Mouse (Mus musculus): Measurements from ENCODE around the gene Myo18a.

The Myo18a gene

GRCm38 (mm10) chr11:77896011-77896410 lies 133.0 kb downstream of the Myo18a start:
- DNase-seq (ENCODE audit: extremely low spot score, low read depth, low spot score), result no peak

GRCm38 (mm10) chr11:77896480-77896819 lies 133.4 kb downstream of the Myo18a start:
- DNase-seq (ENCODE audit: extremely low spot score, low read depth, low spot score), result no peak

DNA sequence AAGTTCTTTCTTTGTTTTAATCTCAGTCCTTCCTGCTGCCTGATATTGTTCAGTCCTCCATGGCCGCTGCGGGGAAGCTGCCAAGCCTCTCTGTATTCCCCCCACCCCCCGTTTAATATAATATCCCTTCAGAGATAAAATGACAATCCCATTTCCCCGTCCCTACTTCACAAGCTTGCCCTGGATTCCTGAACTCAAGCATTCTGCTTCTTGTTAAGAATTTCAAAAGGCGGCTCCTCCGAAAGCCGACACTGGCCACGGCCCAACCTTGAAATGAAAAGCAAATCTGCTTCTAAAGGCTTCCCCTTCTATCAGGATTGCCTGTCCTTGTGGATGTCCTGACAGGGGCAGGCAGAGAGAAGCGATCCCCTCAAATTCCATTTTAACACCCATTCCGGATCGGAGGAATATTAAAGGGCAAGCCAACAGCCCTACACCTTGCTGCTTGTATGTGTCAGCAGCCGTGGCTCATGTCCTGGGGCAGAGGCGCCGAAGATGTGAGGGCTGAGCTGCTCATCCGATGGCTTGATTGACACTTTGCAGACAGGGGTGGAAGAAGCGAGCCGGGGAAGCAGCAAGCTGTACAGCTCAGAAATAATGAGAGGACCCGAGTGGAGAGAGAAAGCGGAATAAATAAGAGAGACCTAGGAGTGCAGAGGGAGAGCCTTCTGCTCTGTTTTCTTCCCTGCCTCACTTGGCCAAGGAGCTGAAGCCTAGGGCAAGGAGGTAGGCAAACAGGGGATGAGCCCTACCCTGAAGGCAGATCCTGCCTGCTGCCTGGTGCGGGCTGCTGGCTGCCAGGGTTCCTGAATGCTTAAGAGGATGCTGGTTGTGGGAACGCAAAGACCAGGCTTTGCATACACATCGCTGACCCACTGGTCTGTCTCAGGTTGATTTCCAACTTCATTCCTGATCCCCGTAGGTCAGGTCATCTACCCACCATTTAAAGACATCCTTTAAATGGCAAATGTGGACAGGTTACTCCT lies 134.1 kb downstream of the Myo18a start:
- no peak for DNase-seq (ENCODE audit: extremely low spot score, low read depth, low spot score)

DNA sequence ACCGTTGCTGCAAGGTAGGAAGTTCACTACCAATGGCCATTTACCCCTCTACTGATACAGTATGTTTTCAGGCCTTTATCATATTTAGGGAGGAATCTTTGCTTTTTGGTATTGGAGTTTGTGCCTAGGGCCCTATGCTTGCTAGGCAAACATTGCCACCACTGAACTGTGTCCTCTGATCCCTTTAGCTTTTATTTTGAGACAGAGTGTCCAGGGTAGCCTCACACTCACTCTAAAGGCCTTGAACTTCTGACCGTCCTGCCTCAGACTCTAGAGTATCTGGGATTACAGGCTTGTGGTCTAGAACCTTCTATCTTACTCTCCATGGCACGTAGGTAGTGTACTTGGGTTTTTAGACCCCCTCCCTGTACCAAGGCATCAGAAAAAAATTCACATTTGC lies 137.1 kb downstream of the Myo18a start:
- DNase-seq (ENCODE audit: extremely low spot score, low read depth, low spot score), result no peak

GRCm38 (mm10) chr11:77900696-77901095 lies 137.7 kb downstream of the Myo18a start:
- DNase-seq (ENCODE audit: extremely low spot score, low read depth, low spot score), result no peak

DNA sequence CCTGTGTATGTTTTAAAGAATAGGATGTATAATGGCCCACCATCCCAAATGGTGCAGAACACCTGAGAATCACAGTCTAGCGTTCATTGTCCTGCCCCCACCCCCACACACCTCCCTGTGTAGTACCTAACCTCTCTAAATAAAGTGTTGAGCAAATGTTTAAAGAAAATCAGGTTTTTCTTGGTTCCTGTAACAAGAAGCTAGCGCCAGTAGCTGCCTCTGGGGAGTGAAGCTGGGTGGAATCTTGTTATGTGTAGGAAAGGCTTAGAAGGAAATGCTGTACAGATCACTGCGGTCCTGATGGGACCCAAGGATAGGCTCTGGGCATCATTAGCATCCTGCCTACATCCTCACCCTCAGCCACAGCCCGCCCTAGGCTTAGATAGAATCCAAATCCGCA lies 138.3 kb downstream of the Myo18a start:
- no peak for DNase-seq (ENCODE audit: extremely low spot score, low read depth, low spot score)

GRCm38 (mm10) chr11:77901775-77902355 lies 138.8 kb downstream of the Myo18a start:
- no peak for DNase-seq (ENCODE audit: extremely low spot score, low read depth, low spot score)

DNA sequence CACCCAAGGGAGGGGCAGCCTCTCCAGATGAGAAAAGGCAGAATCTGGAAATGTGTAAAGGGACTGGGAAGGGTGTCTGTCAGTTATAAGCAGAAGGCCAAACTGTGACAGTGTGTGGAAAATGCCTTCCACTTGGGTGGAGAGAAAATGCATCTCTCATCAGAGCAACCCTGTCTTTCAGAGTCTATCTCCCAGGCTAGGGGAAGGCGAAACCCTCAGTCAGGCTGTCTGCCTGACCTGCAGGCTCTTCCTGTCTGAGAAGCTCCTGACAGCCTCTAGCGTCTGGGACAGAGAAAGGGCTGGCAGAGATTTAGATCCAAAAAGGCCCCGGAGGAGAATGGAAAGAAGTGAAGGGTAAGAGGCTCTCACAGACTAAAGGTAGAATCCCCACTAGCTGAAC lies 140.7 kb downstream of the Myo18a start:
- no peak for DNase-seq (ENCODE audit: extremely low spot score, low read depth, low spot score)

DNA sequence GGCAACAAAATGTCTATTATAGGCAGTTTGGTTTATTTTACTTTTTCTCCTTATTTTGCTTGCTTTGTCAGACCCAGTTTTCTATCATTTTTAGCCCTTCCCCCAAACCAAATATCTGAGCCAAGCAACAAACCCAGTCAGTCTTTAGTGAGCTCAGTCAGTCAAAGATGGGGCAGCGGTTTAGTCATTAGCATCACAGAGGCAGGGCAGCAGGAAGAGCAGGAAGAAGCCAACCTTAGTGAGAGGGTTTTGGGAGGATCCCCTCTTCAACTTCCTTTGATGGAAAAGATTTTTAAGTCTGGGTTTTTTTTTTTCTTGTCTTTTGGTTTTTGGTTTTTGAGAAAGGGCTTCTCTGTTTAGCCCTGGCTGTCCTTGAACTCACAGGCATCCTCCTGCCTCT lies 141.7 kb downstream of the Myo18a start:
- no peak for DNase-seq (ENCODE audit: extremely low spot score, low read depth, low spot score)

DNA sequence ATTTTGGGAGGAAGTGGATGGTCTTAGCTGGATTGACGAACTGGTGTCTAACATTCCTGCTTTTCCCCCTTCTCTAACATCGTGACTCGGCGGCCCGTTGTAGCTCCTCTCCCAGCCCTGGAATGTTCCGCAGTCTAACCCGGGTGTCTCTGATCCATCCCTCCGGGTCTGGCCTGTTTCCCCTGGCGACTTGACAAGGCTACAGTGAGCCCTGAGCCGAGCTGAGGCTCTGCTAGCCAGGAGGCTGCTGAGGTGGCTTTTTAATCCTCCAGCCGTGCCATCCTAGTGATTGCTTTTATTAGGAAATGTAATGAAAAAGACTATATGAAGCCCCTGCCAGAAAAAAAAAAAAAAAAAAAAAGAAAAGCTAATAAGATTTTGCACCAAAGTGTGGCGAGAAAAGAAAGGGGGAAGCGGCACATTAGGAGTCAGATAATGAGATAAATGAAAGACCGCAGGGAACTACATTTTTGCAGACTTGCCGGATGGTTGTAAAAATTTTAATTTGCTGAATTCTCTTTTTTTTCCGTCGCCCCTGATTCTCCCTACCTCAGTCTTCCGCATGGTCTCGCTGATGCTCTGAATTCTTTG lies 143.1 kb downstream of the Myo18a start:
- DNase-seq (ENCODE audit: extremely low spot score, low read depth, low spot score), result no peak

DNA sequence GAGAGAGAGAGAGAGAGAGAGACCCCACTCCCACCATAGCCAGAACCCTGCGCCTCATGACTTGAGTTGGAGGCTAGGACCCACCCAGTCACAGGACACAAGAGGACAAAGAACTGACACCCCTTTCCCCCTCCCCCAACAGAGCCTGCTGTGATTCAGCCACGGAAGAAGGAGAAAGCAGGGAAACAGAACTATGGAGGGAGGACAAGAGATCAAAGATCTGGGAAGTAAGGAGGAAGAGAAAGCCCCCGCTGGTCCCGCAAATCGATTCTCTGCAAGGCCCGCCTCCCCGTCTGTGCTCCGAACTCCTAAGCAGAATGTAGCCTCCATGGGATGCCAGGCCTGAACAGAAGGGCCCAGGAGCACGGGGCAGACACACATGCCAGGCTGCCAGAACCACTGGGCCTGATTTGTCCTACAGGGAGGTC lies 143.7 kb downstream of the Myo18a start:
- no peak for DNase-seq (ENCODE audit: extremely low spot score, low read depth, low spot score)

- no peak for DNase-seq (ENCODE audit: extremely low spot score, low read depth, low spot score)
Measured at GRCm38 (mm10) chr11:77908468-77908867, 145.4 kb downstream of the Myo18a start.

DNA sequence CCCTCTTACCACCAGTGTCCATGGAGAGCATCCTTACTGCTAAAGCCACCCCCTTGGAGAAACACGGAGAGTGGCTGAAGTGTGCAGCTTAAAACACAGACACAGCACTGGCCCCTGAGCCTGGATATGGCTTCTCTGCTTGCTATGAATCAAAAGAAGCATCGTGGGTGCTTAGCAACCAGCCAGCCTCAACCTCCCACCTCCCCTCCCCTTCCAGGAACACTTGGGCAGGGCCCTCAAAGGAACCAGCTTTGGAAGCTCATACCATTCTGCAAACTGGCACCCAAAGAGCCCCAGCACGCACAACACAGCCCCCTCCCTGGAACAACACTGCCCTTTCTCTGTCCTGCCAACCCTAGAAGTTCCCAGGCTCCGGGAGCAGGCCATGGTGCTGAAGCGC lies 146.3 kb downstream of the Myo18a start:
- no peak for DNase-seq (ENCODE audit: extremely low spot score, low read depth, low spot score)

GRCm38 (mm10) chr11:77909776-77910175 lies 146.7 kb downstream of the Myo18a start:
- DNase-seq (ENCODE audit: extremely low spot score, low read depth, low spot score), result no peak

DNA sequence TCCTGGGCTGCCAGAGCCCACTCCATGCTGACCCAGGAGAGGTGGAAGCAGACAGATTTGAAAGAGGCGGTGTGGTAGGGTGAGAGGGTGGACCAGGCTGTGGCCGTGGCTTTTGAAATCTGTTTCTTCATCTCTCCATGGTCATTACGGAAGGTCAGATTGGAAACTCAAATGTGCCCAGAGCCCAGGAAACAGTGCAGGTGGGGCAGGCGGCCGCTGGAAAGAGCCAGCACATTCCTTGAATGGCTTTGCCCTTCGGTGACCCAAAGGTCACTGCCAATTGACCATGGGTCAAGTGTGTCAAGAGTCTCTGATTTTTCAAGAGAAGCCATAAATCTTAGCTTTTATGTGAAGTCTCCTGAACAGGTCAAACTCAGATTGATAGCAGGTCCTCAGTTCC lies 150.5 kb downstream of the Myo18a start:
- DNase-seq (ENCODE audit: extremely low spot score, low read depth, low spot score), result no peak

GRCm38 (mm10) chr11:77914598-77915260 lies 151.7 kb downstream of the Myo18a start:
- no peak for DNase-seq (ENCODE audit: extremely low spot score, low read depth, low spot score)
